Mouse (Mus musculus) monocyte, adult 5-6 weeks (primary cell): ENCODE data around the gene Zim1. TPM values are rescaled to one million over a fixed set of nuclear protein-coding genes. Genes with fewer than 3 reads are reported as not detected.

ENCODE experiments used
- ATAC-seq: fragments of 153-309, 156-312 bp; replicated peaks from 2 replicates; pipeline ENCODE4 v1.8.0; 2017; ENCODE audit warnings: mild to moderate bottlenecking; ENCODE audit not compliant: low TSS enrichment, insufficient number of reproducible peaks, severe bottlenecking, poor library complexity, low FRiP score
- total RNA-seq: library from RNA; stranded (forward); fragments of 200-1000, 200-491, 200-594 nt; gene quantifications from 3 replicates; pipeline ENCODE4 v1.2.3, GENCODE M21; 2017

Gene Zim1
- total RNA-seq, result not detected in 3 replicates

GRCm38 (mm10) chr7:6696241-6697045 lies at the start of gene Zim1:
Zim1 (minus strand) TSS chr7:6696450.
- no peak for ATAC-seq

- no peak for ATAC-seq
These were observed 48.1 kb upstream of the Zim1 start for GRCm38 (mm10) chr7:6744281-6744904.

DNA sequence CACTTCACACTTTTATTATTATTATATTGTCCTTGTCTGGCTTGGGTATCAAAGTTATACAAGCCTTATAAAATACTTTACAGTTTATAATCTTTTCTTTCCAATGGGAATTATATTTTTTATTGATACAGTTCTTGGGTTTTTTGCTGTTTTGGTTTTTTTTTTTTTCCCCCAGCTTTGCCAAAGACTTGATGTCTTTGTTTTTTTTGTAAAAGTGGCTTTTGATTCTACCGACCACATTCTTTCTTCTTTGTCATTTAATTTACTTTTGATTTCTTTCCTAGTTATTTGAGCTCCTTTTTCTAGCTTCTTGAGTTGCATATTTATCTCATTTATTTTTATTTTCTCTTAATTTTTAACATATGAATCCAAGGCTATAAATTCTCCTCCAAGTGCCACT lies 39.8 kb upstream of the Zim1 start:
- ATAC-seq, result no peak

DNA sequence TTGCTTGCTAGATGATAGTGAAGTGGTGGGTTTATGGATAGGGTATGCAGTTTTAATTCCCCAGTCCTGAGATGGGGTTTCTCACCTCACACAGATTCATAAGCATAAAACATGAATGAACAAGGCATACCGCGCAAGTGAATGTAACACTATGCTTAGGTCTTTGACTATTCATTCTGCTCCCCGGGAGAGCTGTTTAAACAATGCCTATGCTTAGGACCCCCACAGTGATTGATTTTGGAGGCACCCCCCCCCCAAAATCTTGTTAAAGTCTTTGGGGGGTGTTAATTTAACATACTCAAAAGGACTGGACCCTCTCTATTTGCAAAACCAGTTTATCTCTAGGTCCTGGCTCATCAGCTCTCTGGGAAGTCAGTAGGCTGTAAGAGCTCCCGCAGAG lies 35.7 kb upstream of the Zim1 start:
- no peak for ATAC-seq

DNA sequence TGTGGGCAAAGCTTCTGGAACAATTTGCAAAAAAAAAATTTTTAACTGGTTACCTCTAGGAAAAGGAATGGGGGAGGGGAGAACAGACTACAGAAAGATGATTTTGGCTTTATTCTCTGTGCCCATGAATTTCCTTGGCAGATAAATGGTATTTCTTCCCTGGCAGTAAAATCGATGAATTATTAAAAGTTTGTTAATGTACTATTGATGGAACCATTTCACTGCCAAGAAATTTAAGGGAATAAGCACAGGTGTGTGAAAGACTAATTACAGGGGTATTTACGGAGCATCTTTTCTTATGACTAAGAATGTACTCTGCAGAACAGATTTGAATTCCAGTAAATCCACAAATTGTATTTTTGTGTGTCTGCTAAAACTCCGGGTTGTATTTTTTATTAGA lies 35.1 kb upstream of the Zim1 start:
- no peak for ATAC-seq

GRCm38 (mm10) chr7:6730801-6731200 lies 34.6 kb upstream of the Zim1 start:
- ATAC-seq, result no peak

DNA sequence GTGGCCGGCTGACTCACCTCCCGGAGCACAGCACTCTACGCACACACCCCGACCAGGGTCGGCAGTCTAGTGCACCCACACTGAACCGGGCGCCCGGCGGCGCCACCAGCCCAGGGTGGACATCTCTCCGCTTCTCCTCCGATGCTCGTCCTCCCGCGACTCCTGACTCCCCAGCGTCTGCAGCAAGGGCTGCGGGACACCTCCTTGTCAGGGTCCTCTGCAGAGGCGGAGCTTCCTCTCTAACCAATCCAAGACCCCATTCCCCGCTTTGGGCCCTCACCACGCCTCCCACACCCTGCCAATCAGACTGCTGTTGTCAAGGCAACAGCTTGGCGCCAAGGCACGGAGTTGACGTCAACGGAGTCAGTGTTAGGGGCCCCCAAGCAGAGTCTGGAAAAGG lies 34.0 kb upstream of the Zim1 start, which contains the start of the genes Peg3 and Usp29:
TSS of gene Peg3 (minus strand) at position 191 of the 400 bp plus-strand sequence.
TSS of gene Usp29 (plus strand) at position 338 of the 400 bp plus-strand sequence.
- ATAC-seq, result no peak

DNA sequence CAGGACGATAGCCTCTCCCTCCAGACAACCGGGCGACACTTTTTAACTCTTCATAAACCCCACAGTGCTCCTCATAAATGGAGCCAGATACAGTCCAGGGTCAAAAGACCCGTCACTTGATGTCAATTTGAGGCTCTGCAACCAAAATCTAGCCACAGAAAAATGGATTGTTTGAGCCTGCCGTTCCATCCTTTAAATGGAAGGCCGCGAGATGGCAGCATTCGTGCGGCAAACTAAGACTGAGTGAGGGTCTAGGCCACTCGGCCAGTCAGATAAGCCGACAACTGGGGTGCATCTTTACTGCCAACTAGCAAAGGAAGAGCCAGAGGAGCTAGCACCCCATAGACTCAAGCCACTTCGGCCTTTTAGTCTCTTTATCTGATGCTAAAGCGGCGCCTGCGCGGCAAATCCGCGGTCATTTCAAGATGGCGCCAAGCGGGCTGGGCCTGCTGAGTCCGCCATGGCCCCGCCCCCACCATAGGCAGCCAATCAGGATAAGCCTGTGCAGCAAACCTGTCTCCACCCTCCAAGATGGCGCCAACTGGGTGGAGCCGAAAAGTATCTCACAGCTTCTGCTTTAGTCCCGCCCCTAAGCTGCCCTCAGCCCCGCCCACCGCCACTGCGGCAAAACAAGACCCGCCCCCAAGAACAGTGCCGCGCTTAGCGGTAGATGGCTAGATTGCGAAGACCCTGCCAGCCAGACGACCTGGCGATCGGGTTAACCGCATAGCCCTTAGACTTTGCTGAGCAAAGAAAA lies 33.0 kb upstream of the Zim1 start:
- ATAC-seq, result no peak

GRCm38 (mm10) chr7:6728263-6728931 lies 32.1 kb upstream of the Zim1 start:
- no peak for ATAC-seq

- ATAC-seq, result no peak
These were observed 31.3 kb upstream of the Zim1 start for GRCm38 (mm10) chr7:6727351-6728121.

DNA sequence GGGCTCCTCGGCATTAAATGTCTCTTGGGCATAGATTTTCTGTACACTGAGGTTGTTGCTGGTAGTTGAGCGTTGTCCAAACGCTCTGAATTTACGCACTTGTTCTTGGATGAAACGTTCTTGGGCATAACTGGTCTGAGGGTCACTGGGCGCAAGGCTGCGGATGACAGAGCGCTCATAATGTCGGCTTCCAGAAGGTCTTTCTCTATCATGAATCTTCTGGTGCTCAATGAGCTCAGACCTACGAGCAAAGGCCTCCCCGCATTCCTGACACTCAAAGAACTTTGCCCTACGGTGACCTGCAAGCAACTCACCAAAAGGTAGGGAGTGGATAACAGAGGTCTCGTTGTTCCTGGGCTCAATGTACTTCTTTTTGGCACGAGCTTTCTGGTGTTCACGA lies 13.1 kb upstream of the Zim1 start:
- no peak for ATAC-seq

- ATAC-seq, result no peak
These were observed 12.4 kb upstream of the Zim1 start for GRCm38 (mm10) chr7:6708451-6709180.

DNA sequence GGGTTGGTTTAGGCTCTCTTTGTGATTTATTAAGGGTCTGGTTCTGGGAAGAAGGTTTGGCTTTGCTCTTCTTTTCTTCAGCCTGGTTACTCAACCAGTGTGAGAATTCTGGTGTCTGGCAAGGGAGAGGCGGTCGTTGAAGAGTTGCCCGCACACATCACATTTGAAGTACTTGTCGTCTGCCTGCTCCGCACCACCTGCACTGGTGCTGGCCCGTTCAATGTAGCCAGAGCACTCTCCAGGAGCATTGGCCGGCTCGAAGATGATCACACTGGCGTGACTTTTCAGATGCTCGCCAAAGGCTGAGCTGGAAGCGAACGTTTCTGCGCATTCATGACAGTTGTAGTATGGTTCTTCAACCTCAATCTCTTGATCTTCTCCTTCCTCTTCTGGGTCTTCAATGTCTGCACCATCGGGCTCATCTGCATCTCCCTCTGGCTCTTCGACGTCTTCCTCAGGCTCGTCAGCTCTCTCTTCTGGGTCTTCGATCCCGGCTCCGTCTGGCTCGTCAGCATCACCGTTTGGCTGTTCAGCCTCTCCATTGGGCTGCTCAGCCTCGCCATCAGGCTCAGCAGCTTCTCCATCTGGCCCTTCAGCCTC lies 11.3 kb upstream of the Zim1 start:
- ATAC-seq, result no peak

DNA sequence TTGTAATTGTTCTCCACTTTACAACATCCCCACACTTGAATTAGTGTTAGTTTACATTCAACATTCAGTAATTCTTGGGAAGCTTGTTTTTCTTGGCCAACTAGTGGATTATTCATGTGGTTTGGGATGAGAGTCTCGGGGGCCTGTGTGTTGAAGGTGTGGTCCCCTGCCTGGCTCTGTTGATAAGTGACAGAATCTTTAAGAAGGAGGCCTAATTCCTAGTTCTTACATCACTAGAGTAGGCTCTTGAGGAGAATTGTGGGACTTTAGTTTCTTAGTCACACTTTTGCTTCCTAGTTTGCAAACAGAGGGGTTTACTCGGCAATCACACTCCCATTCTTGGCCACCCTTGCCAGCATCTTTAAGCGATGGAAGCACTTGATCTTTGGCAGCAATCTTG lies 3.0 kb upstream of the Zim1 start:
- ATAC-seq, result no peak

DNA sequence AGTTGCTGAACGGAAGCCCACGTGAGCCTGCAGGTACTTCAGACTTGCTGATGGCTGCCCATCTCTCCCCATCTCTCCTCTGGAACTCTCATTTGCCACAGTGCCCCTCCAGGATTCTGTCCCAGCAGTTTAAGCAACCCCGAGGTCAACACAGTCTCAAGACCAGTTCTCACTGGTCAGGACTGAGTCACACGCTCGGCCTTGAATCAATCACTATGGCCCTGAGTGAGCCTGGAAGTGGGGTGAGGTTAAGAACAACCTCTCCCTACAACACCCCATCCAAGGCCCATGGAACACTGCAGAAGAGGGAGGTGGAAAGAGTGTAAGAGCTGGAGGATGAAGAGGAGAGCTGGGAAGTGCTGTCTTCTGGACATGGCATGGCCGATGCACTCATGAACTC lies 10.7 kb downstream of the Zim1 start:
- ATAC-seq, result no peak

- ATAC-seq, result no peak
These were observed 29.5 kb downstream of the Zim1 start for GRCm38 (mm10) chr7:6666726-6667125.

- ATAC-seq, result no peak
These were observed 32.8 kb downstream of the Zim1 start for GRCm38 (mm10) chr7:6663430-6663829.
